In genomic region chr11:95959152-95959551, GRCm38 (mm10) we compare ENCODE assay signal across 14 mouse cellular contexts. TPM values are rescaled to one million over a fixed set of nuclear protein-coding genes. Genes with fewer than 3 reads are reported as not detected.
DNase-seq lines count a peak whose midpoint lies in the region; TF ChIP-seq lines count a peak whose summit lies in the region.
"Had no signal": no experiment of that assay in that cellular context is flagged by ENCODE, and none has a peak within 500 bp of the region (broad histone marks: within the 10 kb centered on the region; RNA-seq: fewer than 3 reads in every experiment).

No protein-coding gene starts in this region.

- DNase-seq in layer of hippocampus, adult 2 months (ENCODE audit: low spot score in 2 of 2): no peak
- no peak for DNase-seq in layer of hippocampus, postnatal 36 days
- peak; percentile 39 for DNase-seq in thymus, postnatal 14 days
- no peak for DNase-seq in thymus, adult 18-20 months
- no peak for DNase-seq in brain, embryonic 14.5 days (ENCODE audit: low read depth)
- no peak for DNase-seq in right cerebral cortex, postnatal 14 days
- no peak for DNase-seq in right cerebral cortex, postnatal 25 days

- TF ChIP-seq POLR2A in brain, embryonic 14.5 days (IDR thresholded peaks at IDR 0.05; ENCODE audit: borderline replicate concordance, extremely low read depth, insufficient read depth, insufficient read length, poor library complexity, severe bottlenecking): no peak

- no peak overlapping the region for H3K27ac ChIP-seq in layer of hippocampus, adult 2 months
- H3K27ac ChIP-seq: hindbrain, embryonic 10.5 days; kidney, embryonic 15.5 days; liver, embryonic 15.5 days had no signal

- TF ChIP-seq CTCF in layer of hippocampus, adult 2 months (conservative IDR thresholded peaks at IDR 0.05): peak; percentile 54
- TF ChIP-seq CTCF in brain, embryonic 14.5 days (IDR thresholded peaks at IDR 0.05; ENCODE audit: borderline replicate concordance, extremely low read depth, insufficient read depth, insufficient read length): peak; percentile 27; the same call in 1 of the 2 replicates

- H3K4me3 ChIP-seq in layer of hippocampus, adult 2 months: no peak overlapping the region
- H3K4me3 ChIP-seq: hindbrain, embryonic 10.5 days; kidney, embryonic 15.5 days; liver, embryonic 15.5 days had no signal

RNA-seq across cellular contexts. Expression of gene B4galnt2, which starts 44.5 kb away (rescaled TPM):
- not detected for total RNA-seq in layer of hippocampus, adult 2 months (2021)
- not detected for total RNA-seq in layer of hippocampus, postnatal 36 days (2021)
- polyA plus RNA-seq in brain, embryonic 14.5 days (2012; rRNA removed): 0.06 TPM in 1 of 2 replicates, not detected in the other
- total RNA-seq: heart, adult 8-10 months; layer of hippocampus, postnatal 25 days had no signal
- polyA plus RNA-seq: frontal cortex, adult 2 months had no signal

RNA-seq across cellular contexts. Expression of gene Igf2bp1, which starts 46.6 kb away (rescaled TPM):
- total RNA-seq in layer of hippocampus, adult 2 months (2021): not detected
- total RNA-seq in layer of hippocampus, postnatal 36 days (2021): not detected
- 11.9 and 13.4 TPM in 2 replicates for polyA plus RNA-seq in brain, embryonic 14.5 days (2012; rRNA removed)
- polyA plus RNA-seq: small intestine, adult 2 months had no signal
